Mouse (Mus musculus) midbrain, embryonic 11.5 days (tissue): ENCODE results near the gene Ier5l. TPM values are rescaled to one million over a fixed set of nuclear protein-coding genes. Genes with fewer than 3 reads are reported as not detected.

Experiments
- polyA plus RNA-seq: library from polyadenylated mRNA; unstranded; fragments of >200 nt; fragmentation: Nextera tagmentation; extraction: Ambion mirVana; gene quantifications from 2 replicates; pipeline ENCODE4 v1.2.1, GENCODE M21; 2014

The Ier5l gene
- polyA plus RNA-seq, 1 experiment from 2014 or later, result 5.0 TPM

Other genes starting within 250 kb of the Ier5l start
- gene Lrrc8a, start 236.5 kb downstream of the Ier5l start, polyA plus RNA-seq, result 49.2 and 51.7 TPM in 2 replicates
- gene Gm28035, start 233.7 kb downstream of the Ier5l start, polyA plus RNA-seq, result 0.05 and 0.21 TPM in 2 replicates
- gene Phyhd1, start 208.0 kb downstream of the Ier5l start, polyA plus RNA-seq, result 2.9 and 3.5 TPM in 2 replicates
- gene Gm28038, start 193.2 kb downstream of the Ier5l start, polyA plus RNA-seq, result not detected in 2 replicates
- gene Dolk, start 187.9 kb downstream of the Ier5l start, polyA plus RNA-seq, result 23.6 and 25.7 TPM in 2 replicates
- 46.0 and 53.7 TPM in 2 replicates for gene Nup188, start 187.8 kb downstream of the Ier5l start, polyA plus RNA-seq
- gene Sh3glb2, start 114.9 kb downstream of the Ier5l start, polyA plus RNA-seq, result 42.0 and 48.1 TPM in 2 replicates
- 16.6 TPM in 2 replicates for gene Miga2, start 110.0 kb downstream of the Ier5l start, polyA plus RNA-seq
- gene Dolpp1, start 82.0 kb downstream of the Ier5l start, polyA plus RNA-seq, result 41.1 and 45.8 TPM in 2 replicates
- gene Crat, start 58.4 kb downstream of the Ier5l start, polyA plus RNA-seq, result 23.7 and 24.2 TPM in 2 replicates
- gene Ptpa, start 58.2 kb downstream of the Ier5l start, polyA plus RNA-seq, result 50.7 and 54.3 TPM in 2 replicates
- 0.21 and 0.74 TPM in 2 replicates for gene Cstad, start 120.8 kb upstream of the Ier5l start, polyA plus RNA-seq